Mouse (Mus musculus): ENCODE data around the gene Lpin2.
A peak's percentile ranks its signal among the peaks of the same experiment; 100 is the strongest.

DNA sequence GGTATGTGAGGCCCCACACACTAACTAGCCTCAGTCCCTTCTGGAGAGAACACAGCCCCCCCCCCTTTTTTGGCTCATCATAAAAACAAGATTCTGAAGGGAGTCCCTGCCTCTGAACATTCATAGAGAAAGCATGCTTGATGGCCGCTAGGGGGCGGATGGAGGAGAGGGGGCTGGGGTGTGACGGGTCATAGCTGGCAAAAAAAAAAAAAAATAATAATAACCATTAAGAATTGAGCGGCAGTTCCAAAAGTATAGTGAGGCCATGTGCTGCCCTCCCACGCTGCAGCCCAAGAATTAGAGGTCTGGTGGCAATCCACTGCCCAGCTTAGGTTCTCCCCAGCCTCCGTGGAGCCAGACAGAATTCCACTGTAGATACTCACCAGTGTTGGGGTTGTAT is 72.4 kb downstream of the Lpin2 start:
- TF ChIP-seq CTCF (IDR thresholded peaks at IDR 0.05; ENCODE audit: borderline replicate concordance, insufficient read depth, low read depth, low read length) (peak; percentile 42; the same call in 1 of the 2 replicates), POLR2A (IDR thresholded peaks at IDR 0.05; ENCODE audit: borderline replicate concordance, insufficient read depth, low read length) (no peak)
